Mouse (Mus musculus) embryo, embryonic 10 days (tissue): Measurements from ENCODE around the gene Mdm2.
"Not testable (repeated sequence)": the region's sequence is repeated elsewhere in the genome, so short reads cannot be mapped to it uniquely, and the experiment has no call there.

ENCODE experiments used
- DNase-seq: peaks from one replicate; pipeline ENCODE4 v3.0.0-alpha.2; 2015; ENCODE audit warnings: low spot score

Mdm2 gene

GRCm38 (mm10) chr10:117749050-117749686, 38.6 kb upstream of the Mdm2 start:
- no peak for DNase-seq

DNA sequence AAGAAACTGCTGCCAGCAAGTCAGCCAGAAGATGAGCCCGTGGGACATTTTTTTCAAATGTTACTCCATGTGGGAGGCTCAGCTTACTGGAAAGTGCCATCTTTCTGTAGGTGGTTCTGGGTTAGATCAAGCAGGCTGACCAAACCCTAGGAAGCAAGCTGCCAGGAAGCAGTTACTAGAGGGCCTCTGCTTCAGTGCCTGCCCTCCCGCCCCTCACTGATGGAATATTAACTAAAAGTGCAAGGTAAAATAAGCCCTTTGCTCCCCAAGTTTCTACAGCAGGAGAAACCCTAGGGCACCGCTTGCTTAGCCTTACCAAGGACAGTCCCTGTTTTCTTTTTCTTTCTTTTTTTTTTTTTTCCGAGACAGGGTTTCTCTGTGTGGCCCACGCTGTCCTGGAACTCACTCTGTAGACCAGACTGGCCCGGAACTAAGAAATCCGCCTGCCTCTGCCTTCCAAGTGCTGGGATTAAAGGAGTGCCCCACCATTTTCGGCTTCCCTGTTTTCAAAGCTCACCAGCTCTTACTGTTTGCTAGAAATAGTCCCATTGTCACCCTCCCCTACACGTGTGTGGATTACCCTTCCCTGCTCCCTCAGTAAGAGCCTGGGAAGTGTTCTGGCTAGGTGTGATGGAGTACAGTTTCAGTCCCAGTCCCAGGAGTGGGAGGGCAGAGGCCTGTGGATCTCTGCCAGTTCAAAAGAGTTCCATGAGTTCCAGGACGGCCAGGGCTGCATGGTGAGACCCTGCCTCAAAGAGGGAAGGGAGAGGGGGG, 37.9 kb upstream of the Mdm2 start:
- DNase-seq: no peak

DNA sequence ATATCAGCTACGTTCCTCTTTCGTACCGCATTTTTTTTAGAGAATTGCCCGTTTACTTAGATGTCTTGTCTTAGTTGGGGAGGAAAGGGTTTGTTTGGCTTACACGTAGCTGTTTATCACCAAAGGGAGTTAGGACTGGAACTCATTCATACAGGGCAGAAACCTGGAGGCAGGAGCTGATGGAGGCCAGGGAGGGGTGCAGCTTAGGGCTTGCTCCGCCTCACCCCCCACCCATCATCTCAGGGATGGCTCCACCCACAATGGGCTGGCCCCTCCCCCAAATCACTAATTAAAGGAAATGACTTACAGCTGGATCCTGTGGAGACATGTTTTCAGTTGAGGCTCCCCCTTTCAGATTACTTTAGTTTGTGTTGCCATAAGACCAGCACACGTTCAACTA, 37.2 kb upstream of the Mdm2 start:
- no peak for DNase-seq

- DNase-seq: peak; percentile 92
Measured at GRCm38 (mm10) chr10:117746297-117746883, 35.8 kb upstream of the Mdm2 start, which contains the start of gene Slc35e3. Gene Slc35e3, minus strand, starts transcription at chr10:117746365.

DNA sequence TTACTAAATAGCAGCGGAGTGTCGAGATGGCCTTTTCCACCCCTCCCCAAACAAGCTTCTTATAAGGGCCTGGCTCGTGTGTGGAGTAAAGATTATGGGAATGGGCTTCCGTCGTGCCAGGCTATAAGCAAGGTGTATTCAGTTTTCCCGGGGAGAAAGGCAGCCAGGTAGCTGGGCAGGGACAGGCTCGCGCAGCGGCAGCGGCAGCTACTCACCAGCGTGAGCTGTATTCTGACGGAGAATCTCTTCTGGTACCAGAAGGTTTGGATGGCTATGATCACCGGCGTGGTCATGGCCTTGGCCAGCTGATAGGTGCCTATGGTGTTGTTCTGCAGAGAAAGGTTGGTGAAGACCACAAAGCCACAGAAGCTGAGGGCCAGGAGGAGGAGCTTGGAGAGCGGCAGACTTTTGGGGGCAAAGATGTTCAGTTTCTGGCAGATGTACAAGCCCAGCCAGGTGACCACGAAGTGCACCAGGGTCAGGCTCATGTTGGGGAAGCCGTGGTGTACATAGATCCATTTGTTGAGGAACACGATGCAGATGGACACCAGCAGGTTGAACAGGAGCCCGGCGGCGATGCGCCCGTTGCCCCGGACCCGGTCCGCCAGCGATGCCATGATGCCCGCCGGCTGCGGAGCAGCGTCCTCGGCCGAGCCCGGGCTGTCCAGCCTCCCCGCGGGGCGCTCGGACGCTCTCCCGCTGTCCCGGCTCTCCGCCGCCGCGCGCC, 35.2 kb upstream of the Mdm2 start:
- not testable (repeated sequence) for DNase-seq

DNA sequence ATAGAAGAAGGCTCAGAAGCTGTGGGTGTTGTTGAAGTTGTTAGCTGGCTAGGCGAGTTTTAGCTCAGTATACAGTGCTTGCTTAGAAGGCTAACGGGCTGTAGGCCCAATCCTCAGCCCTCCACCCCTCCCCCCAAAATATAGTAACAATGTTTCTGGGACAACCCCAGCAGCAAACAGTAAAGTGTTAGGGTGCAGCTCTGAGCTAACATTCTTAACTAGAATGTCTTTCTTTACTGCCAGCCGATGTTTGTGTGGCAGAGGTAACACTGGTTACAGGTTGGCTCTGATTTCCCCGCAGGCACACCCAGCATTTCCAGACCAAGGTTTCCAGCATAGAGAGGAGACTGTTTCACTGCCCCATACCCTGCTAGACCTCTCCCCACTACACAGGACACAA, 33.4 kb upstream of the Mdm2 start:
- DNase-seq: no peak

DNA sequence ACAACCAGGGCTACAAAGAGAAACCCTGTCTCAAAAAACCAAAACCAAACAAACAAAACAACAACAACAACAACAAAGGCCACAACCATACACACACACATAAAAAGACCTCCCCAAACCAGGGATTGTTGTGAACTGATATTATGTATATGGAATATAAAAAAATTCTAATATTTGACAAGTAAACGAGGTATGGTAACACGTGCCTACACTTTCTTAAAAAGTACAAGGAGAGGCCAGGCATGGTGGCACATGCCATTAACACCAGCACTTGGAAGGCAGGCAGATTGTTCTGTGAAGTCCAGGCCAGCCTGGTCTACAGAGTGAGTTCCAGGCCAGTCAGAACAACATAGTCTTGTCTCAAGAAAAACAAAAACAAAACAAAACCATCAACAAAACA, 32.6 kb upstream of the Mdm2 start:
- DNase-seq: no peak

DNA sequence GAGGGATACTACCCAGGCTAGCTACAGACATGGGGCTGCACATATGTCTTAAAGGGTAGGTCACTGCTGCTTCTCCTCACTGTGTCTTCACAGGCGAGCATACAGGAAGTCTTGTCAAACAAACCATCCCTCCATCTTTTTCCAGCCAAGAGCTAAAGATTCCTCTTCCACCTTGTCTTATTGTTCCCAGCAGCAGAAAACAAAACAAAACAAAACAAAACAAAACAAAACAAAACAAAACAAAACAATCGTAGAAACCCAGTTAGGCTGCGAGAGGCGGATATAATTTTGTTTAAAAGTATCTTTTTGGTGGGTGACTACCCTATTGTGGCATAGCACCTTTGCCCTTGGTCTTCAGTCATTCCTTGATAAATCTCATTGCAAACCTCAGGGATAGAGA, 32.1 kb upstream of the Mdm2 start:
- no peak for DNase-seq

DNA sequence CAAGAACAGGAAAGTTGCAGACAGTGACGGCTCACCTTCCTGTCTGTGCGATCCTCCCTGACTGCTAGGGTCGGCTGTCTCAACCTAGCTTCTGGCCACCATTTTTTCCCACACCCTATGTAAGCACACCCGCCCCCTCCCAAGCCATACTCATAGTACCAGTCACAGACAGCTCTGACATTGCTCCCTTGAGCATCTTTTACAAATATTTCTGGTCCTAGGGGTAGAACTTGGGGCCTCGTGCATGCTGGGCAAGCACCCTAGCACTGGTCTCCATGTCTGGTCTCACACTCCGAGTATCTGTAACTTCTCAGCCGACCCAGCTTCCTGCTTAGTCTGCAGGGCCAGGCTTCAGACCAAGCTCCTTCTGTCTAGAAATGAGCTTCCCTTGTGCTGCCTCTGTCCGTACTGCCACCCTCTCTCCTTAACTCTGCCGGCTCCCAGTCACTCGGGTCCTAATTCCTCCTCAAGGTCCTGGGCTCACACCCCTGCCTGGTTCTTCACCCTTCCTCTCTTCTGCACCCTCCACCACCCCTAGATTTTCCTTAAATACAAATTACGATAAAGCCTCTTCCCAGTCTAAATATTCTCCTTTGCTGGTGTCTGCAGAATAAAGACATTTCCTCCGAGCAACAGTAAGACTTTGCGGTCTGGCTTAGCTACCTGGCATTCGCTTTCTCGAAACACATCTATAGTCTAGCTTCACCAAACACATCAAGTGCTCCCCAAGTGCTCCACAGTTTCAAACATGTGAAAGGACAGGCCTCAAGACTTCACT, 31.3 kb upstream of the Mdm2 start:
- no peak for DNase-seq

- no peak for DNase-seq
Measured at GRCm38 (mm10) chr10:117740921-117741320, 30.4 kb upstream of the Mdm2 start.

DNA sequence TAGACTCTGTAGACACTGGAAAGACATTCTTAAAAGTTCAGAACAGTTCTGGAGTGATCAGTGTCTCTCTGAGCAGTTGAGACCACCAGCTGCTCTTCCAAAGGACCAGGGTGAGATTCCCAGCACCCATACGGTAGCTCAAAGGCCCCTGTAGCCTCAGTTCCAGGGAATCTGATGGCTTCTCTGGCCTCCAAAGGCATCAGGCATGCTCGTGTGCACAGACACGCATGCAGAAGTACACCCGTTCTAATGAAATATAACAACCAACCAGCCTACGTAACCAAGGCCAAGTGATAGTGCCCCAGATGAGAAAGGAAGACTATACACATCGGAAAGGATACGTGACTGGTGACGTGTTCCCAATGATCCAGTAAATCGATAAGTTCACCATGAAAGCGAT, 29.6 kb upstream of the Mdm2 start:
- DNase-seq: no peak

- no peak for DNase-seq
Measured at GRCm38 (mm10) chr10:117739648-117739948, 29.0 kb upstream of the Mdm2 start.

GRCm38 (mm10) chr10:117738928-117739647, 28.5 kb upstream of the Mdm2 start:
- DNase-seq: no peak

DNA sequence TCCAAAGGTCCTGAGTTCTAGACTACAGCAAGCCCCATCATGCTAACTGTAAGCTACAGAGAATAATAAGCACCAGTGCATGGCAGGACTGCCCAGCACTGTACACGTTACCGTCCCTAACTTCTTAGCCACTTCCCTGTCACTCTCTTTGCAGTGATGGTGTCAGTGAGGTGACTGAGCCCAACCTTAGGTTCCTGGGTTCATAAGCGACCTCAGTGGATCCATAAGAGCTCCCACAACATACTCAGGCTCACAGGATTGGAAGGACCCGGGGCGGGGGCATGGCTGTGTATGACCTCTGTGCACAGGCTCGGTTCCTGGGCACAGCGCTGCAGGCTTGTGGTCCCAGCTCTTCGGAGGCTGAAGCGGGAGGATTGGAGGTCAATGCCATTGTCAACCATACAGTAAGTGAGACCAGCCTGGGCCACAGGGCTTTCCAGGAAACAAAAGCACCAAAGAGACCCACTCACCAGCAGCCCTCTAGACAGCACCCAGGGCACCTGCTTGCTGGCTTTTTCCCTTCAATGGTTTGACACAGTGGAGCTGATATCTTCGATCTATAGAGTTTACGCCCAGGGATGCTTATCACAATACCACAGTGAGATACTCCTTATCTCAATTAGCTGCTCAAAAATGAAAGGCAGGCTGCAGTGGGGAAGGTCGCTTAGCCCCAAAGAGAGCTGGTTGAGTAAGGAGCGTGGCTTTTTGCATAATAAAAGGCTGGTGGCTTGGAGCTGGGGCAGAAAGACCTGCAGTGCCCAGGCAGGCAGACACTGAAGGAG, 27.8 kb upstream of the Mdm2 start:
- no peak for DNase-seq

- DNase-seq: not testable (repeated sequence)
Measured at GRCm38 (mm10) chr10:117737498-117737897, 26.9 kb upstream of the Mdm2 start.

GRCm38 (mm10) chr10:117737075-117737474, 26.5 kb upstream of the Mdm2 start:
- no peak for DNase-seq

- no peak for DNase-seq
Measured at GRCm38 (mm10) chr10:117736573-117736972, 26.0 kb upstream of the Mdm2 start.

DNA sequence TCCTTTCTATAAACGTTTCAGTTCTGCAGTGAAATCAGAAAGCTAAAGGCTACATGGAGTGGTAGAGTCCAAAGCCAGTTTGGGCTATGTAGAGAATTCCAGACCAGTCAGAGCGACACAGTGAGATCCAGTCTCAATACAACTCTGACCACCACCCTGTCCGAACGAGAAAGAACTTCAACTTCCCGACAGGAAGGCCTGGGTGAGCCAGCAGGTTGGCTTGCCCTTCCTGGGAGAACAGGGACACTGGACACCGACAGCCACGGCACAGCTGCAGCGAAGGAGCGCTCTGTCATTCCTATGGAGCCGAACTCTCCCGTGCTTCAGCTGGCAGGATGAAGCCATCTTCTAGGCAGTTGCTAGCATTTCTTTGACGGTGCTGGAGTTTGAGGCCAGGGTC, 24.8 kb upstream of the Mdm2 start:
- not testable (repeated sequence) for DNase-seq

- not testable (repeated sequence) for DNase-seq
Measured at GRCm38 (mm10) chr10:117734104-117734852, 23.7 kb upstream of the Mdm2 start.

DNA sequence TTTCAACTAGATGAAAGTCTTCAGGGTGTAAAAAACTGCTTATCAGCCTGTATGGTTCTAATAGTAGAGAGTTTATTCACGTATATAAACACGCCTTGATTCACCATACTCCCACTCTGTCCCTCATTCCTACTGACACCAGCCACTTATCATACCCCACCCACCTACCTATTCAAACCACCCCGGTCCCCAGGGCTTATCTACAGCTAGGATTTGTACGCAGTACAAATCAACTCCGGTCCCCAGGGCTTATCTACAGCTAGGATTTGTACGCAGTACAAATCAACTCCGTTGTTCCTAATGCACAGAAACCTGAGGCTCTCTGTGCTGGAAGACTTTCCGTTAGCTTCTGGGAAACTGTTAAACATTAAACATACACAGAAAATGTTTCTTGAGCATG, 23.1 kb upstream of the Mdm2 start:
- DNase-seq: not testable (repeated sequence)
